Mouse (Mus musculus) ES-Bruce4 (cell line): ENCODE measurements at regions not wholly inside any gene's neighbourhood (a gene's known extent, or its start where the extent isn't known, plus 50 kb on each side); places are given as distances from the start of the nearest gene placed in this dataset.

Experiments
- CTCF ChIP-seq: IDR thresholded peaks from one replicate; pipeline ENCODE4 v1.8.1; 2011; ENCODE audit warnings: low read depth, low read length
- EP300 ChIP-seq: IDR thresholded peaks from 2 replicates; pipeline ENCODE4 v1.6.1; 2011; ENCODE audit warnings: low read depth, low read length; ENCODE audit not compliant: insufficient read depth
- POLR2A ChIP-seq: IDR thresholded peaks from one replicate; pipeline ENCODE4 v1.8.1; 2011; ENCODE audit warnings: low read length; ENCODE audit not compliant: insufficient read depth

GRCm38 (mm10) chr7:136348309-136348708 lies 546.1 kb upstream of the Mgmt start:
- TF ChIP-seq EP300 (no peak), POLR2A (no peak), CTCF (no peak)
